Mouse (Mus musculus) ovary, postnatal 14 days (tissue): ENCODE results near the gene Neurl1a.

Source experiments
- DNase-seq: peaks from one replicate; pipeline ENCODE4 v3.0.0; 2022; ENCODE audit warnings: low spot score

The Neurl1a gene

GRCm38 (mm10) chr19:47168223-47168622 is 10.4 kb upstream of the Neurl1a start:
- no peak for DNase-seq

DNA sequence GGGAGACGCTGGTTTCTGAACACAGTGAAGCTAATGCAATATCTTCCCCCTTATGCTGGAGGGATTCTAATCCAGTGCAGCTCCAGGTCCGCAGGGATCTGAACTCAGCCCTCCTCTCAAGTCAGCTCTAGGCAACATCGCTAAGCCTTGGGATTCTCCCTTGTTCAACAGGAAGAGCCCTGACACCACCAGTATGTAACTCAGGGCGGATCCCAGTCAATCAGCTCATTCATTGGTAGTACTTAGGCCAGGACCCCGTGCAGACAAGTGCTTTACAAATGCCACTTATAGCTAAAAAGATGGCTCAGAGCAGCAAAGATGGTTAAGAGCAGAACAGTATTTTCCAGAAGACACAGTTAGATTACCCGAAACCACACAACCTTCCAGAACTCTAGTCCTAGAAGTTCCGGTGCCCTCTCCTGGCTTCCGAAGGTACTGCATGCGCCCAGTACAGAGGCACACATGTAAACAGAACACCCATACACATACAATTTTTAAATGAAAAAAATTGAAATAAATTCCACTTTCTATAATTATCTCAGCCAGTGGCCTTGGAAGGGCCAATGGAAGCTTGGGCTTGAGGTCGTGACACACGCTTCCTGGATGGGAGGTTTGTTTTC is 9.7 kb upstream of the Neurl1a start:
- peak; percentile 82 for DNase-seq

DNA sequence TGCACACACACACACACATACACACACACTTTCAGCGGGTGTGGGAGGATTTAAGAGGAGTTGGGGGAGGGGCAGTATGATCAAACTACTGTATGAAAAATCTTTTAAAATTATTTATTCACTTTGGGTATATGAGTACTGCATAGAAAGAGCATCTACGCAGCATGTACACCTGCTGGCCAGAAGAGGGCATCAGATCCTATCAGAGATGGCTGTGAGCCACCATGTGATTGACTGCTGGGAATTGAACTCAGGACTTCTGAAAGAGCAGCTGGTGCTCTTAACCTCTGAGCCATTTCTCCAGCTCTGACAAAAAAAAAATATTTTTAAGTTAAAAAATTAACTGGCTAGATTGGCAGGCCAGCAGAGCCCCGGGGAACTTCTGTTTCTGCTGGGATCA is 4.1 kb upstream of the Neurl1a start:
- no peak for DNase-seq

- DNase-seq, result no peak
These were observed 3.1 kb upstream of the Neurl1a start for GRCm38 (mm10) chr19:47175472-47175871.

GRCm38 (mm10) chr19:47176916-47177505 is 1.6 kb upstream of the Neurl1a start:
- no peak for DNase-seq

GRCm38 (mm10) chr19:47178001-47178400 is 619 bp upstream of the Neurl1a start:
- DNase-seq, result no peak

GRCm38 (mm10) chr19:47179272-47179809 is 721 bp downstream of the Neurl1a start:
- no peak for DNase-seq

- DNase-seq, result no peak
These were observed 1.4 kb downstream of the Neurl1a start for GRCm38 (mm10) chr19:47180011-47180410.

DNA sequence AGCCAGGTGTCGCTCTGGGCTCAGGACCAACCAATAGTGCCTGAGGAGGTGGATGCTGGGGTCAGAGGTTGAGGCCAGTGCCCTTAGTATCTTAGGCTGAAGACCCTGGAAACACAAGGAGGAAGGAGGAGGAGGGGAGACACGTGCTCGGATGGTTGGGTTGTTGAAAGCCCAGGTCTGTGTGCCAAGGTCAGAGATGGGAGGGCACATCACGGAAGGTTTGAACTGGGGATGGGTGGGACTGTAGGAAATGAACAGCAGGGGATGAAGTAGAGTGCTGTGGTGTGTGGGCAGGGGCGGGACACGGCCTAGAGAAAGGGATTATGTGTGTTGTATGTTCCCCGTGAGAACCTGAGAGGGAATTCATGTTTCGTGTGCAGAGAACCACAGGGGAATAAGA is 5.6 kb downstream of the Neurl1a start:
- no peak for DNase-seq

DNA sequence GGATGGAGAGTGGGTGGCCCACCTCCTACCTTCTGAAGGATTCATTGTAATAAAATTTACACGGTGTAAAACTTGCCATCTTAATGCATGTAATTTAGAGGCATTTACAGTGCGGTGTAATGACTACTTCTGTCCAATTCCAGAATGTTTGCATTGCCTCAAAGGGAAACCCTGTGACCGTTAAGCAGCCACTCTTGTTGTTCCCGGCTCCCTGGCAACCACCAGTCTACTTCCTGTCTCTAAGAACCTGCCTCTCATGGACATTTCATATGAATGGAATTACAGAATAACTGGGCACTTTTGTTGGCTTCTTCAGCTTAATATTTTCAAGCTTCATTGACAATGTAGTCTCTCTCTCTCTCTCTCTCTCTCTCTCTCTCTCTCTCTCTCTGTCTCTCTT is 6.1 kb downstream of the Neurl1a start:
- DNase-seq, result no peak

DNA sequence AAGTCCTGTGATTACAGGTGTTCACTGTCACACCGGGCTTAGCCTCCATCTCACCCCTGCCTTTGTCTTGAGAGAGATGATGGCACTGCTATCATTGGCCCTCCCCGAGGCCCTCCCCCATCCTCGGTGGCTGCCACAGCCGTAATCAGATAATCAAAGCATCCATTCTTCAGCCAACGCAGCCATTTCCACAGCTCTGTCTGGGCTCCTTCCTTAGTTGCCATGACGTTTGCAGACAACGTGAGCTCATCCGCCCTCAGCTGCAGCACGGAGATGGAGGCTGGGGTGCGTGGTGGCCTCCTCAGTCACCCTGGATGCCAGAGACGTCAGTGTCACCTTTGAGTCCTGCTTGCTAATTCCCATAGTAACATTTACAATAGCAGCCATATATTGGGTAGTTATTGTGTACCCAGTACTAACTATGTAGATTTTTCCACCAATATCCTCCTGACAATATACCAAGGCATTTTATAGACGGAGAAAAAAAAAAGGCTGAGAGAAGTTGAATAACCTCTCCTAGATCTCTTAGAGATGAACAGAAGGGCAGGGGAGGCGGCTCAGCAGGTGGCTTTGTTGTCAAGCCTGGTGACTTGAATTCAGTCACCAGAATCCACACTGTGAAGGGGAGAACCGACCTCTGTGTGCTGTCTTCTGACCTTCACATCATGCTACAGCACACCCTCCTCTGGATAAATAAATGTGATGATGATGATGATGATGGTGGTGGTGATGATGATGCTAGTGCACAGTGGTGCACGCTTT is 8.1 kb downstream of the Neurl1a start:
- no peak for DNase-seq

- no peak for DNase-seq
These were observed 10.0 kb downstream of the Neurl1a start for GRCm38 (mm10) chr19:47188515-47189128.

GRCm38 (mm10) chr19:47192158-47192557 is 13.5 kb downstream of the Neurl1a start:
- no peak for DNase-seq

DNA sequence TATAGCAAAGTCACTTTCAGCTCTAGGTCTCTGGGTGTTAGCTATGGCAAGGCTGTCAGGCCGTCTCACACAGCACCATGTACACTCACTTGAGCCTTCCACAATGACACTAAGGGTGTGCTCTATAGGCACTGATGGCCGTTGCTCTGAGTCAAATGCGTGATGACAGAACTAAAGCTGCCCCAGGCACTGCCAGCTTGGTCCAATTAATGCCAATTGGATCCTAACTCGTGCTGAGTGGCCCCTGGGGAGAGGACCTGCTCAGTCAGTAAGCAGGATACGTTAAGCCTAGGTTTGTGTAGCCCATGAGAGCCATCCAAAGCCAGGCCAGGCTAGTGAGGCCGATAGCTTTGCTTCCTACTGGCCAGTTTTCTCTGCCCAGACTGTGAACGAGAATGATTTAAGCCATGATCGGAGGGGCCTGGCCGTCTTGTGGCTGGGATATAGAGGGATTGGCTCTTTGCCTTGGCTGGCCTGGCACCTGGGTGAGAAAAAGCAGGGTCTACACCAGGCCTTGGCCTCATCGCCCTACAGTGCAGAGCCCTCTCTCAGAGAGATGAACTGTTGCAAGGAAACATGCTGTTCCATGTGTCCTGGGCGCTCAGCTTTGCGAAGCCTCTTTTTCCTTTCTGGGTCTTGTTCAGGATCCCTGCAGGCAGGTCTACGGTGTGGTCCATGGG is 20.2 kb downstream of the Neurl1a start:
- no peak for DNase-seq

DNA sequence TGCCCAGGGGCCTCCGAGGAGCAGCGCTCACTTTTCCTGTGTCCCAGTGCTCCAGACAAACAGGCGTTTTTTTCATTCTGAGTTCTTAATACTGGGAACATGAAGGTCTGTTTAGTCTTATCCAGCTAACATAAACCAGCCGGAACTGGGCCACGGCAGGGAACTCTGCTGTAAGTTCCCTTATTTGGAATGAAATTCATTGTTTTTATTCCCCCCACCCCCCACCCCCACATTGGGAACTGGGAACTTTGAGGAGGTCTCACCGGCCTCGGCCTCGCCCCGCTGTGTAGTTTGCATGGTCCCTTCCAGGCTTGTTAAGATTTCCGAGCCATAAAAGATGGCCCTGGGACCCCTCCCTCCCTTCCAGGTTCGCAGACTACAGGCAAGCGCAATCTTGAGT is 23.4 kb downstream of the Neurl1a start:
- DNase-seq, result no peak

DNA sequence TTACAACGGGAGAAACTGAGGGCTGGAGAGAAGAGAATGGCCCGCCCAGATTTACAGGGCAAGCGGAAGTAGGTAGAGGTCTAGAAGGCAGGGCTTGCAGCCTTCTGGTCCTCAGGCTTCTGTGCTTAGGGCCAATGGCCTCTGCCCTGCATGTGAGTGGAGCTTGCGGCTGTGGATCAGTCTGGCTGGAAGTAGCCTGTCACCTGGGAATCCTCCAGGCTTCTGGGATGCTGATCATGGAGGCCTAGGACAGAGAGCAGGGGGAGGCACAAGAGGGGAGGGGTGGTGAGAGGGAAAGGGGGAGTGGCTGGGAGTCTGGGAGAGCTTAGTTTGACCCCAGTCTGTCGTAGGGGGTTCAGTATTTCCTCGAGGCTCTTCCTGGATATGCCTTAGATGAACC is 23.8 kb downstream of the Neurl1a start:
- no peak for DNase-seq

DNA sequence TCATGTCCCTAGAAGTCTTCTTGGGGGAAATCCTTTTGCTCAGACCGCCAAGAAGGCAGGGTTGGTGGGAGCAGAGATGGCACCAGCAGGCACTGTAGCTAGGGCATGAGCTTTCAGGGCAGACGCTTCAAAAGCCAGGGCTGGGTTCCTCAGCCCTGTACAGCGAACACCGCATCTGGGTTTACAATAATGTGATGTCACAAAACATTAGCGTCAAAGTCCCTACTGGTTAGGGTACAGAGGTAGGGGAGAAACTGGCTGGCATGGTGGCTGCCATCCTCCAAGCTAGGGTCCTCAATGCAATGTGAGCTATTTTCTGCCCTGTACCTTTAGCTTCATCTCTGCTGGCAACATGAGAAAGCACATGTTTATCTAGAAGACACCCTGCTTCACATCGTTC is 24.4 kb downstream of the Neurl1a start:
- DNase-seq, result no peak

- no peak for DNase-seq
These were observed 26.0 kb downstream of the Neurl1a start for GRCm38 (mm10) chr19:47204653-47205052.

DNA sequence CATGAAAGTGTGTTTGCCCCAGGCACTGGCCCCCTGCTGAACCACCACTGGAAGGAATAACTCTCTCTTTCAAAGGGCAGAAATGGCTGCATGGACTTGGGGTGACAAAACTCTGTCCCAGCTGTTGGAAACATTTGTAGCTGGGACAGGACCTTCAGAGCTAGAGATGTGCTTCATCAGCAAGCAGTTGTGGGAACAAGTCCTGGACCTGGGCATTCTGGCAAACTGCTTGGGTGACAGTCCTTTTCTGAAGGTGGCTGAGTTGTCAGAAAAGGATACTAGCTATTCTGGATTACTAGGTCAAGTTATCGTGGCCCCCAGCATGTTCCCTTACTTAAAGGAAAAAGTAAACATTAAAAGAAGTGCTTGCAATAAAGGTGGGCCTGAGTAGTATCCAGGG is 27.5 kb downstream of the Neurl1a start:
- no peak for DNase-seq

DNA sequence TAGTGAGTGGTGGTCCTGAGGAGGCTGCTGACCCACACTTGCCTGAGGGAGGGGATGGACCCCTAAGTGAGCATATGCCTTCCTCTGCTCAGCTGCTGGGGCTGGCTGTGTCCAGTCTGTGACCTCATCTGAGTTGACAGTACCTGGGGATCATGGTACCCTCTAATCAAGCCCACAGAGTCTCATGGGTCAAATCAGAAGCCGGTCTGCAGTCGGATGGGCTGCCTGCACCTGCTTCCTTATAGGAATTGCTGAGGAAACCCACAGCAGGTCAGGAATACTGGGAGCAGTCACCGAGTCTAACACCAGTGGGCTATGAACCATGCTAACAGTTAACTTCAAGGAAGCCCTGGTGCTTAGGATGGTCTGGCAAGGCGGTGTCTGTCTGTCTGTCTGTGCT is 31.8 kb downstream of the Neurl1a start:
- DNase-seq, result no peak

DNA sequence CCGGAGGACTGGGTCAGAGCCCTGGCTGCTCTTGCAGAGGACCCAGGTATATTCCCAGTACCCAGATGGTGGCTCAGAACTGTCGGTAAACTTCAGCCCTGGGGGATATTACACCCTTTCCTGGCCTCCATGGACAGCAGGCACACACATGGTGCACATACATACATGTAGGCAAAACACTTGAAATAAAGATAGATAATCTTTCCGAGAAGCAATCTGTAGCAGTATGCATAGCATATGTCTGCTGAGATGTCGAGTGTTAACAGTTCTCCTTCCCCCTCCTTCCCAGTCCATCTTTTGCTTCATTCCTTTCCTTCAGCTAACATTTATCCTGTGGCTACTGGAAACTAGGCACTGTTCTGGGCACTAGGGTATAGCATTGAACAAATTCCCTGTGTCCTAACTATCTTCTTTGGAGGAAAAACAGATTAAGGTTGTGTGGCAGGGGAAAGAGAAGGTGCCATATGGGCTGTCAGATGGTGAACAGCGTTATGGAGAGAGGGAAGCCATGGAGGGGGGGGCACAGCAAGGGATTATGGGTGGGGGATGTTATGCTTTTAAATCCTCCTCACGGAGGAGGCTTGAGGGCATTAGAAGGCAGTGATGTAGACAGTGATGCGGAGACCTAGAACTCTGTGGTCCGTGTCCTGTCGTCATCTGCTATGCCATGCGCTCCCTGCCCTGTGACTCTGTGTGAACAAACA is 33.1 kb downstream of the Neurl1a start:
- no peak for DNase-seq

DNA sequence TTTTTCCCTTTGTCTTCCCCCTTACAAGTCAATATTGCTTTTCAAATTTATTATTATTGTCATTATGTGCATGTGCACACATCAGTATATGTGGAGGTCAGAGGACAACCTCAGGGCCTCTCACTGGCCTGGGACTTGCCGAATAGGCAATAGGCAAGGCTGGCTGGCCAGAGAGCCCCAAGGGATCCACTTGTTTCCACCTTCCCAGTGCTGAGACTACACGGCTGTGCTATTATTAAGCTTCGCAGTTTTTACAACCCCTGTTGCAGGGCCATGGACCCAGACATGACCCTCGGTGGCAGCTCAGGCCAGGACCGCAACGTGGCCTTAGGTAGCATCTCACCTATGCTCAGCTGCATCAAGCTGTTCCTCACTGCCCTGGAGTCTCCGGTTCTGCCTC is 33.8 kb downstream of the Neurl1a start:
- no peak for DNase-seq
